Mouse (Mus musculus) cerebellum, postnatal 10 days (tissue): ENCODE measurements around the gene Schip1.
A peak's percentile ranks its signal among the peaks of the same experiment; 100 is the strongest.

Experiments used
- DNase-seq, 2 experiments: peaks; one replicate each; pipeline ENCODE4 v3.0.0; 2021; ENCODE audit warnings: mixed read lengths in 2 of 2

The Schip1 gene

GRCm38 (mm10) chr3:68513340-68514119 lies 448.9 kb downstream of the Schip1 start:
- DNase-seq = no peak

- DNase-seq = no peak
These were observed 449.5 kb downstream of the Schip1 start for GRCm38 (mm10) chr3:68514120-68514497.

GRCm38 (mm10) chr3:68514717-68515116 lies 450.1 kb downstream of the Schip1 start:
- DNase-seq = no peak

- peak; percentile 61 to 66 for DNase-seq
These were observed 451.9 kb downstream of the Schip1 start for GRCm38 (mm10) chr3:68516393-68517081.

- no peak for DNase-seq
These were observed 452.6 kb downstream of the Schip1 start for GRCm38 (mm10) chr3:68517236-68517635.

- DNase-seq = no peak
These were observed 453.4 kb downstream of the Schip1 start for GRCm38 (mm10) chr3:68518041-68518440.

- DNase-seq = no peak
These were observed 454.0 kb downstream of the Schip1 start for GRCm38 (mm10) chr3:68518586-68518985.

- DNase-seq = no peak
These were observed 460.8 kb downstream of the Schip1 start for GRCm38 (mm10) chr3:68525361-68525878.

GRCm38 (mm10) chr3:68526416-68526815 lies 461.8 kb downstream of the Schip1 start:
- DNase-seq = no peak

GRCm38 (mm10) chr3:68527182-68527581 lies 462.6 kb downstream of the Schip1 start:
- no peak for DNase-seq

- no peak for DNase-seq
These were observed 467.3 kb downstream of the Schip1 start for GRCm38 (mm10) chr3:68531908-68532307.

GRCm38 (mm10) chr3:68534571-68535051 lies 470.0 kb downstream of the Schip1 start:
- DNase-seq = peak in 1 of 2 experiments; percentile 35

- DNase-seq = peak in 1 of 2 experiments; percentile 28
These were observed 470.6 kb downstream of the Schip1 start for GRCm38 (mm10) chr3:68535160-68535728.

- no peak for DNase-seq
These were observed 471.5 kb downstream of the Schip1 start for GRCm38 (mm10) chr3:68536071-68536470.

GRCm38 (mm10) chr3:68541688-68542087 lies 477.1 kb downstream of the Schip1 start:
- no peak for DNase-seq

- peak; percentile 82 to 84 for DNase-seq
These were observed 478.4 kb downstream of the Schip1 start for GRCm38 (mm10) chr3:68542944-68543501.

GRCm38 (mm10) chr3:68544811-68545210 lies 480.2 kb downstream of the Schip1 start:
- peak in 1 of 2 experiments; percentile 9 for DNase-seq

- DNase-seq = peak in 1 of 2 experiments; percentile 32
These were observed 481.3 kb downstream of the Schip1 start for GRCm38 (mm10) chr3:68545898-68546297.

GRCm38 (mm10) chr3:68555087-68555662 lies 490.6 kb downstream of the Schip1 start:
- DNase-seq = no peak

- DNase-seq = no peak
These were observed 492.3 kb downstream of the Schip1 start for GRCm38 (mm10) chr3:68556891-68557290.

GRCm38 (mm10) chr3:68558744-68559143 lies 494.1 kb downstream of the Schip1 start:
- DNase-seq = no peak

GRCm38 (mm10) chr3:68560057-68560456 lies 495.5 kb downstream of the Schip1 start:
- DNase-seq = peak; percentile 91 to 92

GRCm38 (mm10) chr3:68562838-68563237 lies 498.2 kb downstream of the Schip1 start:
- DNase-seq = peak in 1 of 2 experiments; percentile 70
